17 mouse cellular contexts compared by ENCODE assay signal in genomic region chr7:46246876-46247275, GRCm38 (mm10). TPM values are rescaled to one million over a fixed set of nuclear protein-coding genes. Genes with fewer than 3 reads are reported as not detected.
"Had no signal": no experiment of that assay in that cellular context is flagged by ENCODE, and none has a peak within 500 bp of the region (broad histone marks: within the 10 kb centered on the region; RNA-seq: fewer than 3 reads in every experiment).

No protein-coding gene starts in this region.

- H3K9me3 ChIP-seq: limb, embryonic 13.5 days; midbrain, embryonic 12.5 days; neural tube, embryonic 13.5 days had no signal

- H3K4me3 ChIP-seq: layer of hippocampus, adult 2 months; limb, embryonic 13.5 days; midbrain, embryonic 12.5 days; neural tube, embryonic 13.5 days had no signal

- H3K36me3 ChIP-seq: limb, embryonic 13.5 days; midbrain, embryonic 12.5 days; neural tube, embryonic 13.5 days had no signal

- H3K9ac ChIP-seq: limb, embryonic 13.5 days; liver, embryonic 14.5 days; midbrain, embryonic 12.5 days; neural tube, embryonic 13.5 days had no signal

- H3K4me2 ChIP-seq: limb, embryonic 13.5 days; midbrain, embryonic 12.5 days; neural tube, embryonic 13.5 days had no signal

- H3K27ac ChIP-seq: kidney, postnatal 0 days; layer of hippocampus, adult 2 months; limb, embryonic 13.5 days; liver, embryonic 14.5 days; midbrain, embryonic 12.5 days; neural tube, embryonic 13.5 days had no signal

- H3K27me3 ChIP-seq: limb, embryonic 13.5 days; midbrain, embryonic 12.5 days; neural tube, embryonic 13.5 days had no signal

- DNase-seq: kidney, postnatal 4 days; left cerebral cortex, postnatal 4 days; lung, adult 18-20 months; retina, postnatal 1 day; right cerebral cortex, postnatal 4 days; spleen, adult 18-20 months; thymus, postnatal 36 days had no signal

- ATAC-seq: midbrain, embryonic 16.5 days had no signal

- H3K4me1 ChIP-seq: limb, embryonic 13.5 days; midbrain, embryonic 12.5 days; neural tube, embryonic 13.5 days had no signal

RNA-seq across cellular contexts. Expression of gene Otog, which starts 6.1 kb away (rescaled TPM):
- total RNA-seq: liver, adult 2 months; megakaryocyte-erythroid progenitor cell, adult 5-6 weeks had no signal
- polyA plus RNA-seq: kidney, postnatal 0 days; liver, adult 2 months; liver, embryonic 14.5 days; lung, embryonic 16.5 days; neural tube, embryonic 13.5 days had no signal

RNA-seq across cellular contexts. Expression of gene Ush1c, which starts 8.6 kb away (rescaled TPM):
- total RNA-seq: liver, adult 2 months; megakaryocyte-erythroid progenitor cell, adult 5-6 weeks had no signal
- polyA plus RNA-seq: liver, adult 2 months had no signal
